Mouse (Mus musculus): ENCODE measurements at regions not wholly inside any gene's neighbourhood (a gene's known extent, or its start where the extent isn't known, plus 50 kb on each side); places are given as distances from the start of the nearest gene placed in this dataset.

DNA sequence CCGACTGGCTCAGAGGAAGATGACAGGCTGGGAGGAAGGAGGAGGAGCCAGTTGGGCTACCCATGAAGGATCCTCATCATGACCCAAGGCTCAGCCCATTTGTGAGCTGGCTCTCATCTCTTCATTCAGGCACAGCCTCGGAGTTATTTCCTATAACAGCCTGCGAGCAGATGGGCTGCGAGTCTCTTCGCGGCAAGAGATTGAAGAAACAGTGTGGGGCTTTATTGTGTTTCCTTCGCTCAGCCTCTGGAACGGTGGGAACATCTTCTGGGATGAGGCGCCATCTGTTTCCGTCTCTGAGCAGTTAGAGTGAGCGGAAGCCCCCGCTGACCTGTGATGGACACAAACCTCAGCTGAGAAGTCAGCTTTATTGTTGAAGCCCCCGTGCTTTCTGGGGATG, 213.6 kb upstream of the Kcnab2 start:
- Histone ChIP-seq H3K79me2 (ENCODE audit: control insufficient read depth, insufficient read depth, low read length, poor library complexity) (no peaks in the 10 kb centered on the region), H3K9me3 (replicated peaks; ENCODE audit: insufficient read depth, low read length) (no peaks in the 10 kb centered on the region; the same call in 1 of the 2 replicates), H3K27ac (ENCODE audit: control insufficient read depth, low read depth, low read length) (no peak overlapping the region), H3K36me3 (ENCODE audit: control insufficient read depth in 1 of 2, insufficient read depth in 2 of 2, low read length in 2 of 2) (no peaks in the 10 kb centered on the region), H3K27me3 (ENCODE audit: control insufficient read depth in 1 of 2, insufficient read depth in 2 of 2, low read length in 2 of 2) (no peaks in the 10 kb centered on the region), H3K4me1 (ENCODE audit: control insufficient read depth in 1 of 2, insufficient read depth in 2 of 2, low read length in 2 of 2) (no peaks in the 10 kb centered on the region), H3K4me3 (ENCODE audit: control insufficient read depth in 1 of 2, insufficient read depth in 1 of 2, low read depth in 2 of 2, low read length in 2 of 2) (no peak overlapping the region), H3K9ac (ENCODE audit: control insufficient read depth, low read depth, low read length, poor library complexity, severe bottlenecking) (no peak overlapping the region)
- DNase-seq (ENCODE audit: low read depth, low spot score): no peak
- TF ChIP-seq MYC (IDR thresholded peaks at IDR 0.05; ENCODE audit: low read depth, low read length) (no peak), MXI1 (IDR thresholded peaks at IDR 0.05; ENCODE audit: low read depth, low read length) (no peak), ZKSCAN1 (IDR thresholded peaks at IDR 0.05; ENCODE audit: low read depth, low read length) (no peak), MAX (IDR thresholded peaks at IDR 0.05; ENCODE audit: low read length) (no peak), KAT2A (conservative IDR thresholded peaks at IDR 0.05; ENCODE audit: low read depth, low read length) (no peak)

DNA sequence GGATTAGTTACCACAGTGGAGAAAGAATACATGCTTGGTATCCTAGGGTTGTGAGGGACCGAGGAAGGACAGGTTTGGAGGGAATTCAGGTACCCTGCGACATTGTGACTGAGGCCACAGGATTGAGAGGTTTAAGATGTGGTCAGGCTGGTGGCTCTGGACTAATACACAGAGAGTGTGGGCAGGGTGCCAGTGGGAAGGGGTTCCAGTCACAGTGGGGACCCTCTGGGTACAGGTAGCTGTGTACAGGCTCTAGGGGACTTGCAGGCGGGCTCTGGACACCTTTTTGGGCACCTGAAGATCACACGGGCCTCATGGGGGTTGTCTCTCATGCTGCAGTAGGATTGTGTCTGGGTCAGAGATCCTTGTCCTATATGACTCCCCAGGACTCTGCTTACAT, 213.1 kb upstream of the Kcnab2 start:
- Histone ChIP-seq H3K4me1 (ENCODE audit: control insufficient read depth in 1 of 2, insufficient read depth in 2 of 2, low read length in 2 of 2) (no peaks in the 10 kb centered on the region), H3K27me3 (ENCODE audit: control insufficient read depth in 1 of 2, insufficient read depth in 2 of 2, low read length in 2 of 2) (no peaks in the 10 kb centered on the region), H3K79me2 (ENCODE audit: control insufficient read depth, insufficient read depth, low read length, poor library complexity) (no peaks in the 10 kb centered on the region), H3K4me3 (ENCODE audit: control insufficient read depth in 1 of 2, insufficient read depth in 1 of 2, low read depth in 2 of 2, low read length in 2 of 2) (no peak overlapping the region), H3K9ac (ENCODE audit: control insufficient read depth, low read depth, low read length, poor library complexity, severe bottlenecking) (no peak overlapping the region), H3K36me3 (ENCODE audit: control insufficient read depth in 1 of 2, insufficient read depth in 2 of 2, low read length in 2 of 2) (no peaks in the 10 kb centered on the region), H3K27ac (ENCODE audit: control insufficient read depth, low read depth, low read length) (no peak overlapping the region), H3K9me3 (replicated peaks; ENCODE audit: insufficient read depth, low read length) (no peaks in the 10 kb centered on the region; the same call in 1 of the 2 replicates)
- no peak for TF ChIP-seq USF2 (IDR thresholded peaks at IDR 0.05; ENCODE audit: borderline replicate concordance in 1 of 2, insufficient read depth in 1 of 2, low read depth in 1 of 2, low read length in 2 of 2)
- no peak for TF ChIP-seq CTCF (IDR thresholded peaks at IDR 0.05 in 2 of 3, conservative IDR thresholded peaks at IDR 0.05 in 1 of 3; ENCODE audit: control insufficient read depth in 1 of 3, insufficient read depth in 1 of 3, low read depth in 2 of 3, low read length in 3 of 3, poor library complexity in 1 of 3, severe bottlenecking in 1 of 3)
- no peak for TF ChIP-seq ETS1 (IDR thresholded peaks at IDR 0.05; ENCODE audit: low read depth, low read length)
- TF ChIP-seq BHLHE40 (IDR thresholded peaks at IDR 0.05; ENCODE audit: borderline replicate concordance, low read depth, low read length): no peak
- no peak for TF ChIP-seq SIN3A (IDR thresholded peaks at IDR 0.05; ENCODE audit: low read length)
- TF ChIP-seq ZKSCAN1 (IDR thresholded peaks at IDR 0.05; ENCODE audit: low read depth, low read length): no peak
- no peak for TF ChIP-seq MYC (IDR thresholded peaks at IDR 0.05; ENCODE audit: low read depth, low read length)
- TF ChIP-seq NELFE (IDR thresholded peaks at IDR 0.05; ENCODE audit: low read depth, low read length): no peak
- TF ChIP-seq E2F4 (IDR thresholded peaks at IDR 0.05; ENCODE audit: borderline replicate concordance, low read depth, low read length): no peak
- TF ChIP-seq EP300 (IDR thresholded peaks at IDR 0.05; ENCODE audit: low read depth in 1 of 2, low read length in 2 of 2): no peak
- TF ChIP-seq HCFC1 (IDR thresholded peaks at IDR 0.05; ENCODE audit: low read depth, low read length): no peak
- TF ChIP-seq NRF1 (IDR thresholded peaks at IDR 0.05; ENCODE audit: insufficient read depth, low read depth, low read length, poor library complexity, severe bottlenecking): no peak
- TF ChIP-seq MEF2A (IDR thresholded peaks at IDR 0.05; ENCODE audit: extremely low read depth, insufficient replicate concordance, low read depth, low read length, poor library complexity, severe bottlenecking): no peak
- TF ChIP-seq USF1 (IDR thresholded peaks at IDR 0.05; ENCODE audit: low read depth, low read length): no peak
- no peak for DNase-seq (ENCODE audit: low read depth, low spot score)
